Mouse (Mus musculus) urinary bladder, adult 2 months (tissue): ENCODE results near the gene Haao. TPM values are rescaled to one million over a fixed set of nuclear protein-coding genes. Genes with fewer than 3 reads are reported as not detected.

ENCODE experiments used
- DNase-seq: peaks from one replicate; pipeline ENCODE4 v3.0.0; 2022; ENCODE audit warnings: low spot score
- polyA plus RNA-seq: library from polyadenylated mRNA; depleted of rRNA; stranded (reverse); fragments of >200 nt; gene quantifications from 2 replicates; pipeline ENCODE4 v1.2.3, GENCODE M21; 2012

Gene Haao
- polyA plus RNA-seq, 1 experiment = 0.69 TPM

DNA sequence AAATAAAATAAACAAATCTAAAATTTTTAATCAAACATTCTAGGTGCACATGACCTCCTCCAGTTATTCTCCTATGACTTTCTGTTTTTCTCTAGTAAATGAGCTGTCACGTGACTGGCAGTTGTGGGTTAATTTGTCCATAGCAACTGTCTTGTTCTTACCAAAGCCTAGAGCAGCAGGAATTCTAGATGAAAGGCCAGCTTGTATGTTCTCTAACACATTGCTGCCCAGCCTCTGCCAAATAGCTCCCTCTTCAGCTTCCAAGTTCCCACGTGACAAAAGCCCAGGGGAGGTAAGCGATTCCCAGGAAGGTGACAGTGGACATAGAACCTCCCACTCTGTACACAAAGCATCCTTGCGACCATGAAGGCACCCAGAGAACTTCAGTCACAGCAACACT lies 13.6 kb downstream of the Haao start:
- DNase-seq = no peak

DNA sequence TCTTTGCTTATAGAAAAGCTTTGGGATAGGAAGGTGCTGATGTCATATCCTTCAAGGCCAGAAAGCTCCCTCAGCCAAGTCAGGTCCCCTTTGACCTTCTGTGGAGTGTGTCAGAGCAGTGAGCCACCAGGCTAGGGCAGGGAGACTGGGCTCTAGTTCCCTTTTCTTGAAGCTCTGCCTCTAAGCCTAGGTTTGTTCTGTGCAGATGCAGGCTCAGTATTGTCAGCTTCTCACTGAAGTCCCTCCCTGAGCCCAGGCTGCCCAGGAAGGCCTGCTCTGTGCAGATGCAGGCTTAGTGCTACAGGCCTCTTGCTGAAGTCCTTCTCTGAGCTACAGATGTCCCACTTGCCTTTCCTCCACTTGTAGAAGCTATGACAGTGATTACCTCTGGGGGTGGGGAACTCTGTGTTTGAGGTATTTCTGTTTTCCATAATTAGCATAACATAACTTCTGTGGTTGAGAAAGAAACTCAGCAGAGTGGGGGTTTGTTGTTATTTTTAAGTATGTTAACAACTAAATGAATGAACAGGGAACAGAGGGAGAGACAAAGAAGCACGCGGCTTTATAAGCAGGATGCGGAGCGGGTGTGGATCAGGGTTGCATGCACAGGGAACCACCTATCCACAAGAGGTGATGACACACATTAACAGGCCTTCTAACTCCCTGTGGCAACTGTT lies 17.0 kb downstream of the Haao start:
- DNase-seq = no peak

DNA sequence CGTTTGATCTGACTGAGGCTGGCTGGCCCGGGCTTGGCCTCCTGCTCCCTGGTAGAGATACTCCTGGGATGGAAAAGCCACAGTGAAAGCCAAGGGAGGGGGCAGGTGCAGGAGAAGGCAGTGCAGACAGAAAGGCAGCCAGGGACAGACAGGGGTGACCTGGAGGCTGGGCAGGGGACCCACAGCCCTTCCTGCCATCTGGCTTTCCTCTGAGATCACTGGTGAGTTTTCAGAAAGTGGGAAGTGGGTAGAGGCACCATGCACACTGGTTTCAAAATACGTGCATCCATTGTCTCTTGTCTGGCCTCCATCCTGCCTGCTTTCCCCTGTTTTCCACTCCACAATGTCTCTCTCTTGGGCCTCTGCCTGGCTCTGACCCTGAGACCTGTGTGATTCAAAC lies 18.4 kb downstream of the Haao start:
- DNase-seq = no peak

DNA sequence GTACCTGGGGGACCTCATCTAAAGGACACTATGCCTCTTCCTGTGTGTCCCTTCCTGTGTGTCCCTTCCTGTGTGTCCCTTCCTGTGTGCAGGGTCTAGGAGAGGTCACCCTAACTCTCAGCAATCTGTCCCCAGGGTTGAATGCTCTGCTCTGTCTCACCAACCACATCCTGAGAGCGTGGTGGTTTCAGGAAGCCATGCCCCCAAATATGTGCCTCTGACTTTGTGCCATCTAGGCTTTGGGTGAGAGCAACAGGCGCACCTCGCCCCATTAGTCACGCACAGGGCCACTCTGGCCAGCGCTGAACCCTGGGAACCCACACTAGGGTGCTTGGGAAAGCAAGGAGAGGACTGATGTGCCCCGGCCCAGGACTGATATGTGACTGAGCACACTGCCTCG lies 23.9 kb downstream of the Haao start:
- no peak for DNase-seq

DNA sequence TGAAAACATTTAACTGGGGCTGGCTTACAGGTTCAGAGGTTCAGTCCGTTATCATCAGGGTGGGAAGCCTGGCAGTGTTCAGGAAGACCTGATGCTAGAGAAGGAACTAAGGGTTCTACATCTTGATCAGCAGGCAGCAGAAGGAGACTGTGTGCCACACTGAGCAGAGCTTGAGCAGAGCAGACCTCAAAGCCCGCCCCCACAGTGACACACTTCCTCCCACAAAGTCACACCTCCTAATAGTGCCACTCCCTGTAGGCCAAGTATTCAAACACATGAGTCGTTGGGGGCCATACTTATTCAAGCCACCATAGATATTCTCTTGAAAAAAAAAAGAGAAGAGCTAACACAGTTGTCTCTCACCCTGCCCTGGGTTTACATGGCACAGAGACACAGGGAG lies 25.9 kb downstream of the Haao start:
- DNase-seq = no peak

GRCm38 (mm10) chr17:83820701-83821100 lies 27.1 kb downstream of the Haao start:
- DNase-seq = no peak

DNA sequence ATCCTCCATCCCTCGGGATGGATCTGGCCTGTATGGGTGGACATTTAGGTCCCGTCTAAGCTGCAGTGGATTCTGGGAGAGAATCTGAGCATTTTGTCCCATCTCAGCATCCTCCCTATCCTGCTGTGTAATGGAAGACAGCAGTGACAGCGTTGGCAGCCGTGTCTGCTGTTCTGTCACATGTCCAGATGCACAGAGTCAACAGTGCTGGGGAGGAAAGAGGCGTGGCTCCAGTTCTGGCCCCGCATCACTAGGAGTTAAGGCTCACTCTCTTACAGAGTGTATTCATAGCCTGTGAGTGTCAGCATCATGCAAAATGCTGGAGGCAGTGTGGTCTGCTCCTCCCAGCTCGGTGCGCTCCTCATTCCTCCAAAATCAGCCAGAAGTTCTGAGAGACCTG lies 28.3 kb downstream of the Haao start:
- DNase-seq = no peak

DNA sequence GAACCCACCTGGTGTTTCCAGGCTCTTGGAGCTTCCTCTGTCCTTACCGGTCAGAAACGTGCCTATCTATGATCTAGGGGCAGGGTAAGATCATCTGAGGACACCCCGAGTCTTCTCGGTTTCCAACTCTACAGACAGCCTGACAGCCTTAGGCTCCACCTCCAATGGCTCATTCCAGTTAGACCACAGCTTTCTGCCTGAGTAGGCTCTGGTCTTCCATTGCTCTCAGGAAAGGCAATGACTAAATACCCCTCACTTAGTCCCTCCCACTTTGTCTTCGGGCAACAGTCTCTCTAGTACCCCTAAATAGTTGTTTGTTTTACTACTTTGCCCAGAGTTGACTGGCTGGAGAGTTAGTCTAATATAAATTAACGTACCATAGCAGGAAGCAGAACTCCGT lies 30.8 kb downstream of the Haao start:
- no peak for DNase-seq

DNA sequence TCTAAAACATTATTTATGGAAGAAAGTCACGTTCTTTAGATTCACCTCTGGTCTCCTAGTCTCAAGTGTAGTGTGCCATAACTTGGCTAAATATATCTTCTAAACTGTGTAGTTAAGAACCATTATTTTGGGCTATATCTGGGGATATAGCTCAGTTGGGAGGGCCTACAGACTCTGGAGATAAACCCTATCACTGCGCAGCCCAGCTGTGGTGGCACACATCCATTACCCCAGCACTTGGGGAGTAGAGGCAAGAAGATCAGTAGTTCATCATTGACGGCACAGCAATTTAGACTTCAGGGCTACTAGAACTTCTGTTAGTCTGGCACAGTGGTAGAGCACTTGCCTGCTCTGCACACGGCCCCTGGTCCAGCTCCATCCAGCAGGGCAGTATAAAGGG lies 34.7 kb downstream of the Haao start:
- DNase-seq = no peak

- DNase-seq = no peak
Observed at GRCm38 (mm10) chr17:83812200-83812944, 35.4 kb downstream of the Haao start.

DNA sequence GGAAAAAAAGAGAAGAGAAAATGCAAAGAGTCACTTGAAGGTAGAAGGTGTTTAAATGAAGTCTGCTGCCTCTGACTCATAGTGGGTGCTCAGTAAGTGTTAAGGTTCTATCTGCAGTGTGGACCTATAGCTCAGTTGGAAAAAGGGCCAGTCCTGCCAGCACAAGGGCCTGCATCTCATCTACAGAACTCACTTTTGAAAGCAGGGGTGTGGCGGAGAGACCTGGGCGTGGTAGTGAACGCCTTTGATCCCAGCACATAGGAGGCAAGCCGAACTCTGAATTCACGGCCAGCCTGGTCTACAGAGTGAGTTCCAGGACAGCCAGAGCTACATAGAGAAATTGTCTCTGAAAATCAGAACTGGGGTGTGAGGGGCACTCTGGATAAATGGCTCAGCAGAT lies 37.5 kb downstream of the Haao start:
- DNase-seq = no peak

- DNase-seq = no peak
Observed at GRCm38 (mm10) chr17:83809197-83809829, 38.5 kb downstream of the Haao start.

GRCm38 (mm10) chr17:83808476-83809098 lies 39.2 kb downstream of the Haao start:
- no peak for DNase-seq

GRCm38 (mm10) chr17:83807778-83808398 lies 39.9 kb downstream of the Haao start:
- no peak for DNase-seq

DNA sequence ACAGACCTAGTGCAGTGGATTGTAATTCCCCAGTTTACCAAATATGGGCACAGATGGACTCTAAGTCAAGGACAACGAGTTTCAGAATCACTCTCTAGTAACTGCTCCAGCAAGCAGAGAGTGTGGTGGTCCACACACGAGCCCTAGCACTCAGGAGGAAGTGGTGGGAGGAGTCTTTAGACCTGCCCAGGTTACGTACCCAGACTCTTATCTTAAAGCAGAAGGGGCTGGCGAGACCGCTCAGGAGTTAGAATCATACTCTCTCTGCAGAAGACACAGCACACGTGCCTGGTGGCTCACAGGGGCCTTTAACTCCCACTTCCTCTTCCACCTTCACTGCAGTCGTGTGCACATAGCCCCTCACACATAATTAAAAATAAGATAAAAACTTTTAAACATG lies 40.4 kb downstream of the Haao start:
- no peak for DNase-seq

GRCm38 (mm10) chr17:83805078-83805477 lies 42.7 kb downstream of the Haao start:
- DNase-seq = no peak

DNA sequence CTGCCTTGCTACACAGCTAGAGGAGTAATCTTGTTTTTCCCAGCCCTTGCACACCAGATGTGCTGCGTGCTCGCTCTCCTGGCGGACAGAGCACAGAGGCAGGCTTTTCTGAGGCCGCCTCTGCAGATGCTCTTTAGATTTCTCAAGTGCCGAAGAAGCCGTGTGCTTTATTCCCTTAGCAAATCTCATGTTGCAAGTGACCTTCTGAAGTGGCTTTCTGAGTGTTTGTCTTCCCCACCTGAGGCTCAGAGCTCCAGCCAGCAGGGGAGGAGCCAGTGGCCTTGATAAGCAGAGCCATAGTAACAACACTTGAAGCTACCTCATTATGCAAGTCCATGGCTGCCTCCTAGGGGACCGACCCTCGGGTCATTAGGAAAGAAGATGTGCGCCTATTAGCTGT lies 43.8 kb downstream of the Haao start:
- DNase-seq = no peak

GRCm38 (mm10) chr17:83799506-83800050 lies 48.2 kb downstream of the Haao start:
- no peak for DNase-seq

GRCm38 (mm10) chr17:83795121-83795520 lies 52.6 kb downstream of the Haao start:
- no peak for DNase-seq

DNA sequence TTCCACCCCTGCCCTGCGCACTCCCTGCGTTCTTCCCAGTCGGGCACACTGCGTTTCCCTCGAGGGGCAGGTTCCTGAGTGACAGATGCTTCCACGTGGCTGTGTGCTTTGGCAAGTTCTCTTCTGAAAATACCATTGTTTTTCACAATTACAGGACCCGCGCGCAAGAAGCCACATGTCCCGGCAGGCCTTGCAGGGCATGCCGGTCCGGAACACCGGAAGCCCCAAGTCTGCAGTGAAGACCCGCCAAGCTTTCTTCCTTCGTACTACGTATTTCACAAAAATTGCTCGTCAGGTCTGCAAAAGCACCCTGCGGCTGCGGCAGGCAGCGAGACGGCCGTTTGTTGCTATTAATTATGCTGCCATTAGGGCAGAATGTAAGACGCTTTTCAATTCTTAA lies 55.4 kb downstream of the Haao start:
- no peak for DNase-seq

DNA sequence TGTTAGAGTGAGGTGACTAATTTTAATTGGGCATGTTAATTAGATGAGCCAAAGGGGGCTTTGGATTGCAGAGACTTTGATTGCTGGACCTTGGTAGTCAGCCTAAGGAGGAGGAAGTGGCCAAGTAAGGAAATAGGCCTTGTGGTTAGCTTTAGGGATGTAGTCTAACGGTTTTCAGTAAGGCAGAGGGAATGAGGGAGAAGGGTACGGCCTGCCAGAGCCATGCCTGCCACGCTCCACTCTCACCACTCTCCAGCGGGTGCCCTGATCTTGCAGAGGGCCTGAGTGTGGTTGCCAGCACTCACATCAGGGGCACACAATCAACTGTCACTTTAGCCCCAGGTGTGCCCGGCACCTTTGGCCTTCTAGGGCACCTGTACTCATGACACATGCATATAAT lies 57.6 kb downstream of the Haao start:
- DNase-seq = no peak

- DNase-seq = no peak
Observed at GRCm38 (mm10) chr17:83786418-83786817, 61.3 kb downstream of the Haao start.
